Mouse (Mus musculus): ENCODE results near the gene Mex3a.
A peak's percentile ranks its signal among the peaks of the same experiment; 100 is the strongest.

Mex3a gene

GRCm38 (mm10) chr3:88505081-88505480 lies 27.1 kb upstream of the Mex3a start:
- DNase-seq (ENCODE audit: low spot score in 2 of 2), result no peak

GRCm38 (mm10) chr3:88505765-88506164 lies 26.4 kb upstream of the Mex3a start:
- no peak for DNase-seq (ENCODE audit: low spot score in 2 of 2)

- DNase-seq (ENCODE audit: low spot score in 2 of 2), result no peak
Observed at GRCm38 (mm10) chr3:88509250-88509649, 22.9 kb upstream of the Mex3a start.

- DNase-seq (ENCODE audit: low spot score in 2 of 2), result peak; percentile 92 to 96
Observed at GRCm38 (mm10) chr3:88509692-88510420, 22.3 kb upstream of the Mex3a start, which contains the start of gene Lmna. TSS of gene Lmna (minus strand) at chr3:88509956.

DNA sequence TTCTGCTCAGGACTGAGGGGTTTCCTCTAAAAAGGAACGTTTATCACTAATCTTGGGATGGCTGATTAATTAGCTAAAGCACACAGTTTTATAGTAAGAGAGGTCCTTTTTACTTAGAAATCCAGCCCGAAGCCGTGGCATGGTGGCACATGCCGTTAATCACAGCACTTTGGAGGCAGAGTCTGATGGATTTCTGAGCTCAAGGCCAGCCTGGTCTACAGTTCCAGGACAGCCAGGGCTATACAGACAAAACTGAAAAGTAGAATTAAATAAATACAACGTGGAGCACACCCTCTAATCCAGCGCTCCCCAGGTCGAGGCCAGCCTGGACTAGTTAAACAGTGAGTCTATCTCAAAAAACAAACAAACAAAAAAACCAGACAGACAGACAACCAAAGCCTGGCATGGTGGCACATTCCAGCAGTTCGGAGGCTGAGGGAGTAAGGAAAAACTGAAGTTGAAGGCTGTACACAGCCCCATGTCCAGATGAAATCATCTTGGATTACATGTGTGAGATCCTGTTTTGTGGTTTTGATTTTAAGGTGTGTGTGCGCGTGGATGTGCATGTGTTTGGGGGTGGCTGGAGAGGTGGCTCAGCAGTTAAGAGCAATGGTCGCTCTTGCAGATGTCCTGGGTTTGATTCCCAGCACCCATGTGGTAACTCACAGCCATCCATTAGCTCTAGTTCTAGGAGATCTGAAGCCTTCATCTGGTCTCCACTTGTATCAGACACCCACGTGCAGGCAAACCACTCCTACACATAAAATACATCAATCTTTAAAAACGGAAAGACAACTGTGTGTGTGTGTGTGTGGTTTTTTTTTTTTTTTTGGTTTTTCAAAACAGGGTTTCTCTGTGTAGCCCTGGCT lies 21.5 kb upstream of the Mex3a start:
- DNase-seq (ENCODE audit: low spot score in 2 of 2), result no peak

- DNase-seq (ENCODE audit: low spot score in 2 of 2), result no peak
Observed at GRCm38 (mm10) chr3:88511559-88511958, 20.6 kb upstream of the Mex3a start.

DNA sequence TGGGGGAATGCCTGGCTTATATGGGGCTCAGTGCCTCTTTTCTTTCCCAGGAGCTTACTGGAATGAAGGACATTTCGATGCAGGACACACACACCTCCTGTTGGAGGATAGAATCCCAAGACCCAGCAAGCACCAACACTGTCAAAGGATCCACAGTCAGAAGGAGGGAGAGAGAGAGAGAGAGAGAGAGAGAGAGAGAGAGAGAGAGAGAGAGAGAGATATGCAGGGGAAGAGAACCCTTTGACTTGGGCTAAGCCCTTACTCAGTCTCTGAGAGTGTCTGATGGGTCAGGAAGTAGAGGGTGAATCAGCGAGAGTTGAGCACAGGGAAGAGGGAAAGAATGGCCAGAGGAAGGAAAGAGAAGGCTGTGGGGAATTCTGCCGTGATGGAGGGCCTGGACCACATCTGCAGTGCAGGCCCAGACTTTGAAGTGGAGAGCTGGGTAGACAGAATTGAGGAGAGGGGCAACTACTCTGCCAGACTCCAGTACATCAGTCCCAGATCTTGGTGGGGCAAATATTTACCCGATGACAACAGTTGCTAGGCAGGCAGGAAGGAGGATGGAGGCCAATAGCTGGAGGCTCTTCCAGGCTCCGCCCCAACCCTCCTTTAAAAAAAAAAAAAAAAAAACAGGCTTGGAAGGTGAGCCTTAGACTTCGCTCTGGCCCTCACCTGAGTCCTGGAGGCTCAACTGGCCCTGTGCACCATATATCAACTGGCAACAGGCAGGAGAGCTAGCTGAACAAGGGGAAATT lies 19.9 kb upstream of the Mex3a start:
- no peak for DNase-seq (ENCODE audit: low spot score in 2 of 2)

DNA sequence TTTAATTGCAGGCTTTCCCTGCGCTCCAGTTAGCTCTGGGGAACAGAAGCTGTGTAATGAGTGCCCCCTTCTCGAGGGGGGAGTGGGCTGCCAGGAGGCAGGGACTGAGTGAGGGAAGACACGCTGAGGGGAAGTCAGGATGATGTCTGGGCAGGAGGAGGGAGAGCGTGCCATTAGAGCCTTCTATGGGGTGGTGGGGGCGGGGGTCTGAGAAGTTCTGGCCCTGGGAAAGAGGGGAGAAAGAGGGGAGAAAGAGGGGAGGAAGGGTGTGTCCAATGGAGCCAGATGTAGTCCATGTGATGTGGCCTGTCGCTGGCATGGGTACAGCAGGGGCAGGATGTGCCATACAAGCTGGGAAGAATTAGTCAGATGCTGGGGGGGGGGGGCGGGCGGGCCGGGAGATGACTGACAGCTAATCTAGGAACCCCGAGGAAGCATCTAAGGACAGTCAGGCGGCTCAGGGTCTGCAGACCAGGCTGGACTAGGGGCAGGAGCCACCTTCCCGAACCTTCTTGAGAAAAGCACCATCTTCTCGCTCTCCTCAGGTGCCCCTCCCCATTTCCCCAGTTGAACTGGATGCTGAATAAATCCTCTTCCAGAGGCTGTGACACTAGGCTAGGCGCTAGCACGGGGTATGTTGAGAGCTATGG lies 19.2 kb upstream of the Mex3a start:
- DNase-seq (ENCODE audit: low spot score in 2 of 2), result no peak

DNA sequence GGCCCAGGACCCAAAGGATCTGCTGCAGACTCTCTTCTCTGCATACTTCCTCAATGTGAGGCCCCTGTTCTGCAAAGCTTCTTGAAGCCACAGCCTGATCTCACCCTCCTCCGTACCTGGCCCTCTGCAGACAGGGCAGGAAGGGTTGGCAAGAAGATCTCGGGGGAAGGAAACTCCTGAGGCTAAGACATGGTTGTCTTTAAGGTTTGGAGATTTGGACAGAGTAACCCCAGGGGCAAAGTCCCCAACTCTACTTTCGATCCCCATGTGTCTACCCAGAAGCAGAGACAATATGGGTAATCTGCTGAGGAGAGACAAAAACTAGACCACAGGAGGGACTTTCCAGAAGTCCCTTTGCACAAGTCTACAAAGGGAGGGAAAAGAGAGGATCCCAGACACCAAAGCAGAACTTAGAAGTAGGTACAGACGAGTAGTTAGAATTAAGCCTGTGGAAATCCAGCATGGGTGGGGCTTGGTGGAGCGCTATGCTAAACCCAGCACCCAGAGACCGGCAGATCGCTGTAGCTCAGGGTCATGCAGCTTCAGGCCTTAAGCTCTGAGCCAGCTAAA lies 18.6 kb upstream of the Mex3a start:
- no peak for DNase-seq (ENCODE audit: low spot score in 2 of 2)

DNA sequence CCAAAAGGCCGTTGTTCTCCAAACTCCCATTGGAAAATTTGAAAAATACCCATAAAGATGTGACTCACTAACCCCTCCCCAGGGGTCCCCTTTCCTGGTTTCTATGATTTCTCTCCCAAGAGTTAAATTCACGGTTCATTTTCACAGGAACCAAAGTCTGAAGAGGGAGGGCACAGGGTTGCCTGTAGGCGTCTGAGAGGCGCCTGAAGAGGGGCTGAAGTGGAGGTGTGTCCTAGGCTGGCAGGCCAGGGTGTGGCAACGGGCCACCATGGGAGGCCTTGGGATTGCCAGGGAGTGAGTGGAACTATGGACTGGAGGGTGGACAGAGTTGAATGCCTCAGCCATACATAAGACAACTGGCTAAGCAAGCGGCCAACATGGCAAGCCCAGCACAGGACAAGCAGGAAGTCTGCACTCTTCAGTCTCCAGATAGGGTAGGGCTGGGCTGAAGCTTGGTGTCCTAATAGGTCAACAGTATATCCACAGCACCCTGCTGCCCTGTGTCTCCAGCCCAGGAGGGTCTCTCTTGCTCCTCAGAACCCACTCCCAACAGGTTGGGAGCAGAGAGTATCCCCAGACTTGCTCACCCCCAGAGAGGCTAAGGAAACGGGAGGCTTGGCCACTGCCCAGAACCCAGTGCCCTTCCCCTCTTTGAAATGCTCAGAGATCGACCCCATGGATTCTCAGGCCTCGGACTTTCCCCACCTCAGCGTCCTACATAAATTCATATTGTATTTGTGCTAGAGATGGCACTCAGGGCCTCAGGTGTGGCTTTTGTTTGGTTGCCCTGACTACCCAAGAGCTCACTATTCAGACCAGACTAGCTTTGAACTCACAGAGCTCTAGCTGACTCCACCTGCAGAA lies 17.7 kb upstream of the Mex3a start:
- DNase-seq (ENCODE audit: low spot score in 2 of 2), result no peak

- no peak for DNase-seq (ENCODE audit: low spot score in 2 of 2)
Observed at GRCm38 (mm10) chr3:88515095-88515386, 17.2 kb upstream of the Mex3a start.

DNA sequence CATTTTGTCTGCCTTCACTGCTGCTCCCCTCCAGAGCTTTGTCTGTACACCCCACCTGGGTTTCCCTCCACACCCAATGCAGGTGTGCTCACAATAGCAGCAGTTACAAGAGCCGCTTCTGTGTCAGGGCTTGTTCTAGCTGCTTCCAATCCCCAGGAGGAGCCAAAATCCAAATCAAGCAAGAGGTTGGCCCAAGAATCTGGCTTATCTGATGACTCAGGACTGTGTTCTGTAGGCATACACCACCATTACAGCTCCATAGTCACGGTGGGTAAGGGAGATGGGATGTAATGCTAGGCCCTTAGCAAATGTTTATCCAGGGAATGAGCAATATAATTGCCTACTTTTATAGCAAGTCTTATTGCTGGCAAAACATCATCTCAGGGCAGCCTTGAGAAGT lies 15.8 kb upstream of the Mex3a start:
- no peak for DNase-seq (ENCODE audit: low spot score in 2 of 2)

GRCm38 (mm10) chr3:88518411-88518810 lies 13.8 kb upstream of the Mex3a start:
- no peak for DNase-seq (ENCODE audit: low spot score in 2 of 2)

DNA sequence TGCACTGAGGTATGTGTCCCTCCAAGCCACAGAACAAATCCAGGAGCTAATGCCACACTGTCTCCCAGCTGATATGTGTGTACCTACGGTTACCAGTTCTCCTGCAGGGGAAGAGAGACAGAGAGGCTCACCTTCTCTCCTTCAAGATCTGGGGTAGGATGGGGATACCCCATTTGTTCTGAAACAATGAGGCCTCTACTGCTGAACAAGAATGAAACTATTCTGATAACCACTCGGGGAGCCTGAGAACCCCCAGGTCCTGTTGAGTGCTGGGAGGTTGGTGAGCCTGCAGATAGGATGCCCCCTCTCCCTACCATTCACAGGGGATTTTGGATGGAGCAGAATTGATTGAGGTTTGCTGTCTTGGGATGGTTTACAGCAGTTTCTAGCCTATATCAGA lies 12.1 kb upstream of the Mex3a start:
- DNase-seq (ENCODE audit: low spot score in 2 of 2), result no peak

DNA sequence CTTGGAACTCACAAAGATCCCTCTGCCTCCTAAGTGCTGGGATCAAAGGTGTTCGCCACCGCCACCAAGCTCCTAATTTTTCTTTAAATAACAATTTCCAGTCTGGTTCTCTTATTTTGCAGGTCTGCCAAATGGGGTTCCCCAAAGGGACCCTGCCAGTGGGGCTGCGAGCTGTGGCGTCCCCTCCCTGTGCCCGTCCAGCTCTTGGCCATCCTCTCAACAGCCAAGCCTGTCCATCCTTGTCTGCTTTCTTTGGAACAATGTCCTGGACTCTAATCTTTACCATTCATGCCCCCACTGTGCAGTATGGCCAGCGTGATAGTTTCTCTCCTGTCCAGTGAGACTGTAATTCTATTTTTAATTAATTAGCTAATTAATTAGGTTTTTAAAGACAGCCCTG lies 11.0 kb upstream of the Mex3a start:
- DNase-seq (ENCODE audit: low spot score in 2 of 2), result no peak

GRCm38 (mm10) chr3:88521803-88522331 lies 10.3 kb upstream of the Mex3a start:
- DNase-seq (ENCODE audit: low spot score in 2 of 2), result peak; percentile 60 to 66

GRCm38 (mm10) chr3:88523027-88523426 lies 9.2 kb upstream of the Mex3a start:
- DNase-seq (ENCODE audit: low spot score in 2 of 2), result no peak

DNA sequence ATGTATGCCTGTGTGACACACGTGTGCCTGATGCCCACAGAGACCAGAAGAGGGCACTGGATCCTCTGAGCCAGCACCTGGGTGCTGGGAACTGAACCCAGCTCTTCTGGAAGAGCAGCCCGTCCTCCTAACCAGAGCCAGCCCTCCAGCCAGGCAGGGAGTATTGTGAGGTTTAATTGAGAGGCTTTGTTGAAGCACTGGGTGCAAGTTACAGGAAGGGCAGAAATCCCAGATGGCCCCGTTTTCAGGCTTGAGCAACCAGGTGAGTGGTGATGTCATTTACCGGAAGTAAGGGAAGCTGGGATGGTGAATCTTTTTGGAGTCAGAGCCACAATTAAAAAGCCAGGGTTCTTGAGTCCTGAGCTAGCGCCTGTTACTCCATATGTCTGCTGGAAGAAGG lies 7.2 kb upstream of the Mex3a start:
- no peak for DNase-seq (ENCODE audit: low spot score in 2 of 2)

GRCm38 (mm10) chr3:88526157-88527131 lies 5.8 kb upstream of the Mex3a start:
- DNase-seq (ENCODE audit: low spot score in 2 of 2), result peak; percentile 79 to 80

Measured in right cerebral cortex, adult 2 months (tissue).